In the genomic region with DNA sequence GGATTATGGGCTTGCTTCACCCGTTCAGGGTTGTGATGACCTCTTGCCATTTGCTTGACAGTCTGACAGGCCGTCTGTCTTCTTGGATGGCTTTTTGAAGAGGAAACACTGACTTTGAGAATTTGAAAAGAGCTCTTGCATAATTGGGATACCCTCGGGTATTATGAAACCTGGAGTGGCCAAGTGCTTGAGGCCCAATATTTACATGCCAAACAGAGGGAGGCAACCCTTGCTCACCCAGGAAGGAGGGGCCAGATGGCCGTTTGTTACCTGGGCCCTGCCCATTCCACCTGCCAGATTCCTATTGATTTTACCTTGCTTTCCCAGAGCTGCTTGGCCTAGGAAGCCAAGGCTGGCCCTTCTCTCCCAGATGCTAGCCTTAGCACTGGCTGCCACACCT, we compare ENCODE assay signal across 19 mouse cellular contexts. TPM values are rescaled to one million over a fixed set of nuclear protein-coding genes. Genes with fewer than 3 reads are reported as not detected.
DNase-seq lines count a peak whose midpoint lies in the region; ATAC-seq and TF ChIP-seq lines count a peak whose summit lies in the region.
"Had no signal": no experiment of that assay in that cellular context is flagged by ENCODE, and none has a peak within 500 bp of the region (broad histone marks: within the 10 kb centered on the region; RNA-seq: fewer than 3 reads in every experiment).

No protein-coding gene starts in this region.

- DNase-seq in liver, embryonic 14.5 days (ENCODE audit: low read depth in 3 of 3, low spot score in 3 of 3): no peak
- DNase-seq in lung, postnatal 25 days (ENCODE audit: low spot score): peak; percentile 87
- DNase-seq in left cerebral cortex, adult 2 months (ENCODE audit: extremely low spot score in 1 of 2, low spot score in 2 of 2): no peak
- DNase-seq in adrenal gland, postnatal 14 days: no peak
- no peak for DNase-seq in adrenal gland, postnatal 4 days (ENCODE audit: low spot score in 2 of 2)
- DNase-seq: cerebellum, adult 2 months; heart, postnatal 36 days had no signal

- H3K4me2 ChIP-seq in liver, embryonic 14.5 days (ENCODE audit: low read depth): no peak overlapping the region
- H3K4me2 ChIP-seq in liver, embryonic 12.5 days: no peak overlapping the region
- H3K4me2 ChIP-seq in liver, embryonic 16.5 days (ENCODE audit: low read depth, low read length): no peak overlapping the region

- WGBS in liver, embryonic 14.5 days (ENCODE audit: insufficient replicate concordance): 38% methylated on average over 4 of the region's 4 CpGs
- 46% methylated on average over 4 of the region's 4 CpGs for WGBS in liver, embryonic 12.5 days (ENCODE audit: insufficient replicate concordance)
- WGBS in liver, embryonic 16.5 days (ENCODE audit: insufficient replicate concordance): 26% methylated on average over 4 of the region's 4 CpGs

- no peak for TF ChIP-seq CTCF in liver, embryonic 14.5 days (IDR thresholded peaks at IDR 0.05; ENCODE audit: low read depth)
- no peak for TF ChIP-seq CTCF in left cerebral cortex, adult 2 months (IDR thresholded peaks at IDR 0.05)

- ATAC-seq in liver, embryonic 14.5 days (ENCODE audit: insufficient read depth): 0 out of 2 replicates have a peak, but pooled peaks have one; percentile 19
- ATAC-seq in liver, embryonic 12.5 days: no peak
- peak; percentile 55 for ATAC-seq in liver, embryonic 16.5 days (ENCODE audit: low read depth)
- ATAC-seq: forebrain, embryonic 14.5 days; inflammation-experienced regulatory T-cells, adult 6 months had no signal

- no peaks in the 10 kb centered on the region for H3K9me3 ChIP-seq in liver, embryonic 14.5 days (ENCODE audit: control insufficient read depth, low read length)
- H3K9me3 ChIP-seq in liver, embryonic 12.5 days (replicated peaks): no peaks in the 10 kb centered on the region
- H3K9me3 ChIP-seq in liver, embryonic 16.5 days (replicated peaks; ENCODE audit: control insufficient read depth, low read length): no peaks in the 10 kb centered on the region

- no peak overlapping the region for H3K4me3 ChIP-seq in liver, embryonic 14.5 days (ENCODE audit: insufficient read depth in 1 of 2, low read depth in 2 of 2, low read length in 2 of 2)
- no peak overlapping the region for H3K4me3 ChIP-seq in liver, embryonic 12.5 days
- no peak overlapping the region for H3K4me3 ChIP-seq in liver, embryonic 16.5 days (ENCODE audit: low read depth, low read length)
- H3K4me3 ChIP-seq in left cerebral cortex, adult 2 months: no peak overlapping the region

- no peaks in the 10 kb centered on the region for H3K27me3 ChIP-seq in liver, embryonic 14.5 days (ENCODE audit: control insufficient read depth, insufficient read depth, low read length)
- H3K27me3 ChIP-seq in liver, embryonic 12.5 days (replicated peaks): no peaks in the 10 kb centered on the region
- no peaks in the 10 kb centered on the region for H3K27me3 ChIP-seq in liver, embryonic 16.5 days (ENCODE audit: control insufficient read depth, insufficient read depth, low read depth, low read length)

- H3K4me1 ChIP-seq in liver, embryonic 14.5 days (replicated peaks; ENCODE audit: control insufficient read depth in 2 of 2, insufficient read depth in 2 of 2, low read length in 1 of 2): peaks cover 0 to 23% of the 10 kb centered on the region in 2 experiments; a peak in 3 of 4 replicates
- peaks cover 43% of the 10 kb centered on the region for H3K4me1 ChIP-seq in liver, embryonic 12.5 days
- H3K4me1 ChIP-seq in liver, embryonic 16.5 days (ENCODE audit: control insufficient read depth, low read depth, low read length): peaks cover 29% of the 10 kb centered on the region

- H3K9ac ChIP-seq in liver, embryonic 14.5 days (replicated peaks): no peak overlapping the region
- no peak overlapping the region for H3K9ac ChIP-seq in liver, embryonic 12.5 days
- H3K9ac ChIP-seq in liver, embryonic 16.5 days (ENCODE audit: low read depth, low read length): no peak overlapping the region

- no peak for TF ChIP-seq EP300 in liver, embryonic 14.5 days (IDR thresholded peaks at IDR 0.05; ENCODE audit: low read depth)

- H3K36me3 ChIP-seq in liver, embryonic 14.5 days (replicated peaks; ENCODE audit: control insufficient read depth, insufficient read depth, low read depth): no peaks in the 10 kb centered on the region; the same call in 1 of the 2 replicates
- peaks cover 23% of the 10 kb centered on the region for H3K36me3 ChIP-seq in liver, embryonic 12.5 days
- peaks cover 6% of the 10 kb centered on the region; the same call in 1 of the 2 replicates for H3K36me3 ChIP-seq in liver, embryonic 16.5 days (ENCODE audit: control insufficient read depth, insufficient read depth)

- intact Hi-C loops in left cerebral cortex, adult 2 months (cut with DNase I): no loop called here

- H3K27ac ChIP-seq in liver, embryonic 14.5 days: no peak overlapping the region
- H3K27ac ChIP-seq in liver, embryonic 12.5 days: no peak overlapping the region
- H3K27ac ChIP-seq in liver, embryonic 16.5 days (ENCODE audit: low read length): no peak overlapping the region
- H3K27ac ChIP-seq in left cerebral cortex, adult 2 months: no peak overlapping the region
- H3K27ac ChIP-seq: macrophage had no signal

RNA-seq across cellular contexts. Expression of a gene that starts 15.5 kb away (rescaled TPM):
- polyA plus RNA-seq in liver, embryonic 14.5 days (2012; rRNA removed): 10.4 and 11.0 TPM in 2 replicates
- 4.1 and 5.4 TPM in 2 replicates for polyA plus RNA-seq in liver, embryonic 14.5 days (2014; fragmentation: Nextera tagmentation; extraction: Ambion mirVana)
- polyA plus RNA-seq in liver, embryonic 12.5 days (2016; fragmentation: Nextera tagmentation; extraction: Ambion mirVana): 12.9 and 13.7 TPM in 2 replicates
- 8.2 and 10.0 TPM in 2 replicates for polyA plus RNA-seq in liver, embryonic 16.5 days (2015; fragmentation: Nextera tagmentation; extraction: Ambion mirVana)
- total RNA-seq in left cerebral cortex, adult 2 months (2021): 100 to 1,000 TPM; 176 to 184 TPM
- total RNA-seq in adrenal gland, postnatal 14 days (2021): 45.4 and 48.1 TPM in 2 replicates
- total RNA-seq in adrenal gland, postnatal 4 days (2021): 10 to 100 TPM; 49.5 to 57.6 TPM

RNA-seq across cellular contexts. Expression of a gene that starts 16.1 kb away (rescaled TPM):
- polyA plus RNA-seq in liver, embryonic 14.5 days (2012; rRNA removed): 60.8 and 82.6 TPM in 2 replicates
- 142 and 148 TPM in 2 replicates for polyA plus RNA-seq in liver, embryonic 14.5 days (2014; fragmentation: Nextera tagmentation; extraction: Ambion mirVana)
- 148 and 151 TPM in 2 replicates for polyA plus RNA-seq in liver, embryonic 12.5 days (2016; fragmentation: Nextera tagmentation; extraction: Ambion mirVana)
- 94.4 and 99.9 TPM in 2 replicates for polyA plus RNA-seq in liver, embryonic 16.5 days (2015; fragmentation: Nextera tagmentation; extraction: Ambion mirVana)
- total RNA-seq in left cerebral cortex, adult 2 months (2021): 10 to 100 TPM; 42.4 to 44.1 TPM
- total RNA-seq in adrenal gland, postnatal 14 days (2021): 119 and 122 TPM in 2 replicates
- total RNA-seq in adrenal gland, postnatal 4 days (2021): 100 to 1,000 TPM in 1 of 2 experiments, 10 to 100 TPM in 1; 95.6 to 103 TPM

RNA-seq across cellular contexts. Expression of a gene that starts 31.4 kb away (rescaled TPM):
- polyA plus RNA-seq in liver, embryonic 14.5 days (2012; rRNA removed): not detected in 2 replicates
- polyA plus RNA-seq in liver, embryonic 14.5 days (2014; fragmentation: Nextera tagmentation; extraction: Ambion mirVana): not detected in 2 replicates
- not detected in 2 replicates for polyA plus RNA-seq in liver, embryonic 12.5 days (2016; fragmentation: Nextera tagmentation; extraction: Ambion mirVana)
- polyA plus RNA-seq in liver, embryonic 16.5 days (2015; fragmentation: Nextera tagmentation; extraction: Ambion mirVana): not detected in 2 replicates
- total RNA-seq in left cerebral cortex, adult 2 months (2021): not detected
- not detected in 2 replicates for total RNA-seq in adrenal gland, postnatal 14 days (2021)
- not detected for total RNA-seq in adrenal gland, postnatal 4 days (2021)
- total RNA-seq: gastrocnemius, adult 18-20 months; heart, postnatal 36 days; left cerebral cortex, postnatal 10 days; monocyte, adult 5-6 weeks had no signal
- polyA plus RNA-seq: cortical plate, adult 2 months; inflammation-experienced regulatory T-cells, adult 6 months; large intestine, adult 2 months; macrophage; neural tube, embryonic 14.5 days had no signal

RNA-seq across cellular contexts. Expression of a gene that starts 43.1 kb away (rescaled TPM):
- not detected in 2 replicates for polyA plus RNA-seq in liver, embryonic 14.5 days (2012; rRNA removed)
- not detected in 2 replicates for polyA plus RNA-seq in liver, embryonic 14.5 days (2014; fragmentation: Nextera tagmentation; extraction: Ambion mirVana)
- 0.38 and 0.39 TPM in 2 replicates for polyA plus RNA-seq in liver, embryonic 12.5 days (2016; fragmentation: Nextera tagmentation; extraction: Ambion mirVana)
- 0.08 and 0.41 TPM in 2 replicates for polyA plus RNA-seq in liver, embryonic 16.5 days (2015; fragmentation: Nextera tagmentation; extraction: Ambion mirVana)
- 1 to 10 TPM in 1 of 2 experiments, under 1 TPM in 1; 0.25 to 1.5 TPM for total RNA-seq in left cerebral cortex, adult 2 months (2021)
- 0.11 and 0.49 TPM in 2 replicates for total RNA-seq in adrenal gland, postnatal 14 days (2021)
- 1 to 10 TPM in 1 of 2 experiments, not detected in 1; 2.2 TPM for total RNA-seq in adrenal gland, postnatal 4 days (2021)
- total RNA-seq: heart, postnatal 36 days; MEL; monocyte, adult 5-6 weeks had no signal
- polyA plus RNA-seq: inflammation-experienced regulatory T-cells, adult 6 months; neural tube, embryonic 14.5 days had no signal
